8 mouse cellular contexts compared by ENCODE assay signal in the genomic region with DNA sequence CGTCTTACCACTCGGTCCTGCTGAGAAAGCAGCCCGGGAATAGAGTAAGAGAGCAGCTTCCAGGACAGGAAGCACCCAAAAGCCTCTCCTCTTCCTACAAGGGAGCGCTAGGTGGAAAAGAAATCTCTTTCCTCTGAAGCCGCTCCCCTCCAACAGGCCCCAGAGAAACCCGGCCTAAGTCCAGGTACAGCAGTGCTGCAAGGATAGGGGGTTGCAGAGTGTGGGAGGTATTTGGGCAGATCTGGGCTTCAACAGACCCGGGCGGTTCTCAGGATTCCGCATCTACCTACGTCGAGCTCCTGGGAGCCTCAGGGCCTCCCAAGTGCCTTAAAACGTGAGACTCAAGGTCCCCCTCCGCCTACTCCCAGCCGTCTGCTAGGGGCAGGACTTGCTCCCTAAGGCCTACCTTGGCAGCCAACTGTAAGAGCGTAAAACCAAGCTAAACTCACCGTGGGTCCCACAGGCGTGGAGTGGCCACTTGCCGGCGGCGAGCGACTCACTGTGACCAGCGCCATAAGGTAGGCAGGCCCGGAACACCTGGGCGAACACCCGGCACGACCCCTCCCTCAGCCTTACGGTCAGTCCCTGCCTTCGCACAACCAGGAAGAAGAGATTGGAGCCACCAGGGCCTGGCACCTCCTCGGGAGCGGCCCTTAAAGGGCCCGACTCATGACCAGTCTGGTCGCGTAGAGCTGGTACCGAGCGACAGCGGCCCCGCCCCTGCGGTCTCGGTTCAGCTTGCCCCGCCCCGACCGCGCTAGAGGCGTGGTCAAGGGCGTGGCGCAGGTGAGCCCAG. TPM values are rescaled to one million over a fixed set of nuclear protein-coding genes. Genes with fewer than 3 reads are reported as not detected.
DNase-seq lines count a peak whose midpoint lies in the region; ATAC-seq lines count a peak whose summit lies in the region.

Gene Ssh3 (minus strand): TSS at position 615 of the 796 bp plus-strand sequence.

- H3K4me3 ChIP-seq in hindbrain, embryonic 12.5 days: peak within 1 kb of the TSS; percentile 27

- peak within 1 kb of the TSS; percentile 51 for H3K4me2 ChIP-seq in hindbrain, embryonic 12.5 days (replicated peaks)

- no peak within 1 kb of the TSS for H3K27ac ChIP-seq in hindbrain, embryonic 12.5 days

- peaks cover 37% of the 10 kb centered on the region for H3K27me3 ChIP-seq in hindbrain, embryonic 12.5 days

- H3K9me3 ChIP-seq in hindbrain, embryonic 12.5 days (replicated peaks): no peaks in the 10 kb centered on the region

- peaks cover 6% of the 10 kb centered on the region; the same call in 1 of the 2 replicates for H3K4me1 ChIP-seq in hindbrain, embryonic 12.5 days

- H3K9ac ChIP-seq in hindbrain, embryonic 12.5 days: peak within 1 kb of the TSS; percentile 39; the same call in 1 of the 2 replicates

- no peak for ATAC-seq in hindbrain, embryonic 12.5 days (ENCODE audit: low FRiP score)

- 0 out of 2 replicates have a peak, but pooled peaks cover 13% of the 10 kb centered on the region for H3K36me3 ChIP-seq in hindbrain, embryonic 12.5 days

- 6% methylated on average over 46 of the region's 46 CpGs for WGBS in hindbrain, embryonic 12.5 days

- peak; percentile 61 for DNase-seq in R1 (ENCODE audit: low read depth, low spot score)
- peak; percentile 69 to 75 for DNase-seq in cerebellum, postnatal 10 days
- peak; percentile 47 to 48 for DNase-seq in frontal cortex, postnatal 14 days (ENCODE audit: low spot score in 2 of 2)
- DNase-seq in layer of hippocampus, postnatal 10 days (ENCODE audit: low spot score in 2 of 2): peak in 1 of 2 experiments; percentile 59
- peak; percentile 77 for DNase-seq in lung, postnatal 14 days
- DNase-seq in retina, postnatal 7 days (ENCODE audit: low read depth, low spot score): peak; percentile 23
- DNase-seq in urinary bladder, postnatal 36 days (ENCODE audit: low spot score in 2 of 2): peak; percentile 74 to 86

RNA-seq across cellular contexts. Expression of gene Ssh3, which starts in this region (rescaled TPM):
- polyA plus RNA-seq in hindbrain, embryonic 12.5 days (2016; fragmentation: Nextera tagmentation; extraction: Ambion mirVana): 10.1 and 10.4 TPM in 2 replicates
- total RNA-seq in layer of hippocampus, postnatal 10 days (2021): 10 to 100 TPM; 49.0 to 66.1 TPM
